Mouse (Mus musculus): ENCODE measurements around the gene Crtac1. TPM values are rescaled to one million over a fixed set of nuclear protein-coding genes. Genes with fewer than 3 reads are reported as not detected.

The Crtac1 gene
- polyA plus RNA-seq, 1 experiment: 1.1 TPM

- 0 out of 2 replicates have a peak, but pooled peaks have one; percentile 13 for TF ChIP-seq CTCF (IDR thresholded peaks at IDR 0.05; ENCODE audit: borderline replicate concordance, control insufficient read depth, extremely low read depth, insufficient read depth, low read length, poor library complexity)
- TF ChIP-seq POLR2A (IDR thresholded peaks at IDR 0.05; ENCODE audit: control insufficient read depth, extremely low read depth, insufficient read depth, low read length, poor library complexity): no peak
- no peak overlapping the region for H3K27ac ChIP-seq (ENCODE audit: control insufficient read depth, insufficient read depth, low read length)
- peak; percentile 62 for DNase-seq
- H3K4me3 ChIP-seq (ENCODE audit: control insufficient read depth, insufficient read depth, low read length): no peak overlapping the region
- no peaks in the 10 kb centered on the region for H3K27me3 ChIP-seq (ENCODE audit: control insufficient read depth, insufficient read depth, low read length)
- WGBS: 37% methylated on average over 14 of the region's 14 CpGs
- H3K4me1 ChIP-seq (replicated peaks; ENCODE audit: control insufficient read depth, insufficient read depth, low read length): no peaks in the 10 kb centered on the region
- no peaks in the 10 kb centered on the region for H3K36me3 ChIP-seq (ENCODE audit: control insufficient read depth, insufficient read depth, low read length)
Measured at GRCm38 (mm10) chr19:42272003-42272963, 159.3 kb downstream of the Crtac1 start.

- Histone ChIP-seq H3K4me3 (ENCODE audit: control insufficient read depth, insufficient read depth, low read length) (no peak overlapping the region), H3K36me3 (ENCODE audit: control insufficient read depth, insufficient read depth, low read length) (no peaks in the 10 kb centered on the region), H3K4me1 (replicated peaks; ENCODE audit: control insufficient read depth, insufficient read depth, low read length) (no peaks in the 10 kb centered on the region), H3K27me3 (ENCODE audit: control insufficient read depth, insufficient read depth, low read length) (no peaks in the 10 kb centered on the region), H3K27ac (ENCODE audit: control insufficient read depth, insufficient read depth, low read length) (no peak overlapping the region)
- WGBS: 14% methylated on average over 7 of the region's 7 CpGs
- no peak for DNase-seq
- no peak for TF ChIP-seq CTCF (IDR thresholded peaks at IDR 0.05; ENCODE audit: borderline replicate concordance, control insufficient read depth, extremely low read depth, insufficient read depth, low read length, poor library complexity)
- no peak for TF ChIP-seq POLR2A (IDR thresholded peaks at IDR 0.05; ENCODE audit: control insufficient read depth, extremely low read depth, insufficient read depth, low read length, poor library complexity)
Measured at GRCm38 (mm10) chr19:42271182-42271581, 160.4 kb downstream of the Crtac1 start.

DNA sequence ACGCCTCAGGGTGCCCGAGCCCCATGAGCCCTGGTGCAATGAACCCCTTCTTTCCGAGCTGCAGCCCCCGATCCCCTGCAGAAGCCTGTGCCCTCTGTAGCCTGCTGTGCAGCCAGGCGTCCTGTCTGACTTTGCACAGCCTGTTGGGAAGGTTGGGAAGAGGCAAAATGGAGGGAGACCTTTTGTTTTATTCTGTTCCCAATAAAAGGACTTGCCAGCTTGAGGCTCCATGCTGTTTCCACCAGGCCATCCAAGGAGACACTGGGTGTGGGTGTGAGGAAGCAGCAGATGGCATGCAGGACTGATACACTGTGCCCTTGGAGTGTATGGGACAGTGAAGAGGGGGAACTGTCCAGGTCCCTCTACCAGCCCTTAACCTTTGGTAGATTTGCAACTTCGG is 161.5 kb downstream of the Crtac1 start:
- H3K36me3 ChIP-seq (ENCODE audit: control insufficient read depth, insufficient read depth, low read length): no peaks in the 10 kb centered on the region
- no peaks in the 10 kb centered on the region for H3K27me3 ChIP-seq (ENCODE audit: control insufficient read depth, insufficient read depth, low read length)
- DNase-seq: no peak
- WGBS: 89% methylated on average over 6 of the region's 6 CpGs
- H3K27ac ChIP-seq (ENCODE audit: control insufficient read depth, insufficient read depth, low read length): no peak overlapping the region
- H3K4me3 ChIP-seq (ENCODE audit: control insufficient read depth, insufficient read depth, low read length): no peak overlapping the region
- no peaks in the 10 kb centered on the region for H3K4me1 ChIP-seq (replicated peaks; ENCODE audit: control insufficient read depth, insufficient read depth, low read length)
- TF ChIP-seq CTCF (IDR thresholded peaks at IDR 0.05; ENCODE audit: borderline replicate concordance, control insufficient read depth, extremely low read depth, insufficient read depth, low read length, poor library complexity) (no peak), POLR2A (IDR thresholded peaks at IDR 0.05; ENCODE audit: control insufficient read depth, extremely low read depth, insufficient read depth, low read length, poor library complexity) (no peak)

GRCm38 (mm10) chr19:42268337-42268736 is 163.2 kb downstream of the Crtac1 start:
- H3K36me3 ChIP-seq (ENCODE audit: control insufficient read depth, insufficient read depth, low read length): no peaks in the 10 kb centered on the region
- no peak for DNase-seq
- H3K27me3 ChIP-seq (ENCODE audit: control insufficient read depth, insufficient read depth, low read length): no peaks in the 10 kb centered on the region
- no peaks in the 10 kb centered on the region for H3K4me1 ChIP-seq (replicated peaks; ENCODE audit: control insufficient read depth, insufficient read depth, low read length)
- H3K4me3 ChIP-seq (ENCODE audit: control insufficient read depth, insufficient read depth, low read length): no peak overlapping the region
- H3K27ac ChIP-seq (ENCODE audit: control insufficient read depth, insufficient read depth, low read length): no peak overlapping the region
- TF ChIP-seq CTCF (IDR thresholded peaks at IDR 0.05; ENCODE audit: borderline replicate concordance, control insufficient read depth, extremely low read depth, insufficient read depth, low read length, poor library complexity) (no peak), POLR2A (IDR thresholded peaks at IDR 0.05; ENCODE audit: control insufficient read depth, extremely low read depth, insufficient read depth, low read length, poor library complexity) (no peak)
- WGBS: 8% methylated on average over 18 of the region's 19 CpGs

- no peak overlapping the region for H3K27ac ChIP-seq (ENCODE audit: control insufficient read depth, insufficient read depth, low read length)
- H3K4me1 ChIP-seq (replicated peaks; ENCODE audit: control insufficient read depth, insufficient read depth, low read length): no peaks in the 10 kb centered on the region
- H3K36me3 ChIP-seq (ENCODE audit: control insufficient read depth, insufficient read depth, low read length): no peaks in the 10 kb centered on the region
- WGBS: 65% methylated on average over 3 of the region's 3 CpGs
- no peak for DNase-seq
- TF ChIP-seq CTCF (IDR thresholded peaks at IDR 0.05; ENCODE audit: borderline replicate concordance, control insufficient read depth, extremely low read depth, insufficient read depth, low read length, poor library complexity): no peak
- TF ChIP-seq POLR2A (IDR thresholded peaks at IDR 0.05; ENCODE audit: control insufficient read depth, extremely low read depth, insufficient read depth, low read length, poor library complexity): no peak
- no peak overlapping the region for H3K4me3 ChIP-seq (ENCODE audit: control insufficient read depth, insufficient read depth, low read length)
- H3K27me3 ChIP-seq (ENCODE audit: control insufficient read depth, insufficient read depth, low read length): no peaks in the 10 kb centered on the region
Measured at GRCm38 (mm10) chr19:42263524-42263923, 168.1 kb downstream of the Crtac1 start.

DNA sequence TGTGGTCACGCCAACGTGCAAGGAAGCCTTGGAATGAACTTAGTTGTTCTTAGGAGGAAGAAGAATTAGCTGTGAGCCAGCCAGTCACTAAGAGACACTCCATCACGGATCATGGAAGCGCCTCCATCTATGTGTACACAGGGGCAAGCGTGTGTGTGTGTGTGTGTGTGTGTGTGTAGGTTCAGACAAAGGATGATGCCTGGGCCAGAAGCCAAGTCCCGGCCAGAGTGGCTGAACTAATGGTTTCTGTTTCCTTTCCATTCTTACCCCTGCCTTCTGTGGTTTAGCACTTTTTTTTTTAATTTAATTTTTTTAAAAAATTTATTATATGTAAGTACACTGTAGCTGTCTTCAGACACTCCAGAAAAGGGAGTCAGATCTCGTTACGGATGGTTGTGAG is 171.1 kb downstream of the Crtac1 start:
- WGBS: 17% methylated on average over 8 of the region's 8 CpGs
- H3K36me3 ChIP-seq (ENCODE audit: control insufficient read depth, insufficient read depth, low read length): no peaks in the 10 kb centered on the region
- DNase-seq: no peak
- H3K4me3 ChIP-seq (ENCODE audit: control insufficient read depth, insufficient read depth, low read length): no peak overlapping the region
- no peaks in the 10 kb centered on the region for H3K27me3 ChIP-seq (ENCODE audit: control insufficient read depth, insufficient read depth, low read length)
- H3K4me1 ChIP-seq (replicated peaks; ENCODE audit: control insufficient read depth, insufficient read depth, low read length): no peaks in the 10 kb centered on the region
- no peak overlapping the region for H3K27ac ChIP-seq (ENCODE audit: control insufficient read depth, insufficient read depth, low read length)
- TF ChIP-seq CTCF (IDR thresholded peaks at IDR 0.05; ENCODE audit: borderline replicate concordance, control insufficient read depth, extremely low read depth, insufficient read depth, low read length, poor library complexity) (no peak), POLR2A (IDR thresholded peaks at IDR 0.05; ENCODE audit: control insufficient read depth, extremely low read depth, insufficient read depth, low read length, poor library complexity) (no peak)
